Mouse (Mus musculus) intestine, embryonic 15.5 days (tissue): ENCODE measurements around the gene Slc25a44. TPM values are rescaled to one million over a fixed set of nuclear protein-coding genes. Genes with fewer than 3 reads are reported as not detected.

Experiments
- ATAC-seq: fragments of 200-750 bp; cut with Nextera tagmentation; 2 replicates; pipeline ENCODE4 v1.8.0; 2017; ENCODE audit warnings: moderate TSS enrichment, moderate library complexity
- H3K27ac ChIP-seq: fragments of 300-500 bp; sonication (generic); 2 replicates; pipeline ENCODE4 v1.5.1; 2015; ENCODE audit warnings: mild to moderate bottlenecking, inconsistent platforms
- H3K27me3 ChIP-seq: fragments of 300-500 bp; sonication (generic); replicated peaks from 2 replicates; pipeline ENCODE4 v1.6.1; 2015; ENCODE audit warnings: inconsistent platforms
- H3K36me3 ChIP-seq: fragments of 300-500 bp; sonication (generic); 2 replicates; pipeline ENCODE4 v1.6.1; 2015; ENCODE audit warnings: inconsistent platforms
- H3K4me1 ChIP-seq: fragments of 300-500 bp; sonication (generic); replicated peaks from 2 replicates; pipeline ENCODE4 v1.6.1; 2015; ENCODE audit warnings: inconsistent platforms
- H3K4me2 ChIP-seq: fragments of 300-500 bp; sonication (generic); replicated peaks from 2 replicates; pipeline ENCODE4 v1.6.1; 2015; ENCODE audit warnings: mild to moderate bottlenecking, inconsistent platforms
- H3K4me3 ChIP-seq: fragments of 300-500 bp; sonication (generic); replicated peaks from 2 replicates; pipeline ENCODE4 v1.5.1; 2015; ENCODE audit warnings: inconsistent platforms
- H3K9ac ChIP-seq: fragments of 300-500 bp; sonication (generic); 2 replicates; pipeline ENCODE4 v1.6.1; 2015; ENCODE audit warnings: inconsistent platforms
- H3K9me3 ChIP-seq: fragments of 300-500 bp; sonication (generic); 2 replicates; pipeline ENCODE4 v1.6.1; 2016; ENCODE audit warnings: inconsistent platforms
- WGBS: fragments of 180-500 bp; shearing (Covaris S2); methylation state at CpG from one replicate; pipeline ENCODE4 v1.1.7; 2015; 5-methylcytosine and 5-hydroxymethylcytosine counted together
- polyA plus RNA-seq: library from polyadenylated mRNA; unstranded; fragments of >200 nt; fragmentation: Nextera tagmentation; extraction: Ambion mirVana; gene quantifications from 2 replicates; pipeline ENCODE4 v1.2.1, GENCODE M21; 2015

Slc25a44 gene
- polyA plus RNA-seq, 1 experiment from 2014 or later: 17.3 TPM

DNA sequence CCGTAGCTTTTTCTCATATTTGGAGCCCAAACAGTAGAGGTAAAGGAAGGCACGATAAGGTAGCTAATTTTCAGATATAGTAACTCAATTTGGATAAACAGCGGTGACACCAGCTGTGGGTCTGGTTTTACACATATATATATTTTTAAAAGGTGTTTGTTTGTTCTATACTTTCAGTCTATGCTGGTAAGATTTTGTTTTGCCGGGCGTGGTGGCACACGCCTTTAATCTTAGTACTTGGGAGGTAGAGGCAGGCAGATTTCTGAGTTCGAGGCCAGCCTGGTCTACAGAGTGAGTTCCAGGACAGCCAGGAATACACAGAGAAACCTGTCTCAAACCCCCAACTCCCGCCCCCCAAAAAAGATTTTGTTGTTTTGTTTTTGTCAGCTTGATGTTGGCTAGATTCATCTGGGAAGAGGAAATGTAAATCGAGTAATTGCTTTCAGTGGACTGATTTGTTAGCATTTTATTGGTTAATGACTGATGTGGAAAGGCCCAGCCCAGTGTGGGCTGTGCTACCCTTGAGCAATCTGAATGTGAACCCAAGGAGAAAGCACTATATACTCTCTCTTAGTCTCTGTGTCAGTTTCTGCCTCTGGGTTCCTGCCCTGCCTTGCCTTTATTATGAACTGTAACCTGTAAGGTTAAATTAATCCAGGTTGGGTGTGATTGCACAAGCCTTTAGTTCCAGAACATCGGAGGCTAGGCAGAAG, 925 bp upstream of the Slc25a44 start:
- no peaks in the 10 kb centered on the region for H3K9me3 ChIP-seq
- no peak overlapping the region for H3K27ac ChIP-seq
- ATAC-seq: no peak
- no peak overlapping the region for H3K4me3 ChIP-seq
- 78% methylated on average over 10 of the region's 10 CpGs for WGBS
- no peak overlapping the region for H3K9ac ChIP-seq
- H3K4me1 ChIP-seq: peaks cover 27% of the 10 kb centered on the region
- no peak overlapping the region for H3K4me2 ChIP-seq
- H3K27me3 ChIP-seq: no peaks in the 10 kb centered on the region
- 0 out of 2 replicates have a peak, but pooled peaks cover 5% of the 10 kb centered on the region for H3K36me3 ChIP-seq

DNA sequence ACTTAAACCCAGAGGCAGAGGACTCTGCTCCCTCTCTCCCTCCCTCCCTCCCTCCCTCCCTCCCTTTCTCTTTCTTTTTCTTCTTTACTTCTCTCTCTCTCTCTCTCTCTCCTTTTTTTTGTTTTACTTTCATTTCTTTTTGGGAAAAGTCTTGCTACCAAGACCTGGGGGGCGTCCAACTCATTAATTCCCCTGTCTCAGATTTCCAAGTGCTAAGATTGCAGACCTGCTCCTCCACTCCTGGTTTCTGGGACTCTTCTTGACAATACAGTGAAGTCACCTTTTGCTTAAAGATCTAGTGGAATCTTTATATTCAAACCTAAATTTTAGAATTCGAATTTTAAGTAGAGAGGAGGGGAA, 371 bp upstream of the Slc25a44 start:
- H3K4me1 ChIP-seq: peaks cover 27% of the 10 kb centered on the region
- no peak overlapping the region for H3K27ac ChIP-seq
- ATAC-seq: peak; percentile 19; the same call in 1 of the 2 replicates
- peak overlapping the region; percentile 74 for H3K4me3 ChIP-seq
- no peaks in the 10 kb centered on the region for H3K27me3 ChIP-seq
- peaks cover 10% of the 10 kb centered on the region for H3K36me3 ChIP-seq
- H3K9me3 ChIP-seq: no peaks in the 10 kb centered on the region
- H3K9ac ChIP-seq: no peak overlapping the region
- peak overlapping the region; percentile 45 for H3K4me2 ChIP-seq
- 12% methylated on average over 2 of the region's 2 CpGs for WGBS

DNA sequence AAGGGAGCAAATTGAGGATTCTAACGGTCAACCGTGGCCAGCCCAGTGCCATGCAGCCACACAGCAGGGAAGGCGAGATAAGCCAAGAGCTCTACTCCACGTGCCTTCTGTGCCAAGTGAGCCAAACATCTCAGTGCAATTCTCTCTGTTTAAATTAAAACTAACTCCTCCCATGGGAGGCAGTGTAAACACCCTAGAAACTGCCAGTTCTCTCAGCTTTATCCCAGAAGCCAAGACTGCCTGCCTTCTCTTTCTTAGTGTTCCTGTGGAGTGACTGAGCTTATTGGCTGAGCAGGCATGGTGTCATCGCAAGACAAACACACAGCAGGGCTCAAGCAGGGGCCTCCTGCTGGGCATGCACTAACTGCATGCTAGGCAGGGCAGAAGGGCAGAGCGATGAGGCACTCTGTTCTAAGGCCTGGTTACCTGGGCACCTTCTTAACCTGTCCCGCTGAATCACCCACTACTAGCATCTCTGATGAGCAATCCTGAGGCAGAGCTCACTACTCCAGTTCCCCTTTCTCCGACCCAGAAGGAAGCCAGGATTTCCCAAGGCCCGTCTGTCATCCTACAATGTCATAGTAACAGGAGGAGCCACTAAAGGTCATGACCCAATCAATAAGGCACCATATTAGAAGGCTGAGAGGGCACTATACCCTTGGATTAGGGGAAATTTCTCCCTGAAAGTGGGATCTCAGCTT, 2.8 kb downstream of the Slc25a44 start:
- WGBS: 47% methylated on average over 9 of the region's 9 CpGs
- H3K4me1 ChIP-seq: peaks cover 27% of the 10 kb centered on the region
- H3K27ac ChIP-seq: 0 out of 2 replicates have a peak overlapping the region, but pooled peaks have one; percentile 22
- peak overlapping the region; percentile 22 for H3K4me2 ChIP-seq
- peaks cover 30% of the 10 kb centered on the region for H3K36me3 ChIP-seq
- H3K9me3 ChIP-seq: no peaks in the 10 kb centered on the region
- H3K9ac ChIP-seq: no peak overlapping the region; the same call in 1 of the 2 replicates
- peak; percentile 46 for ATAC-seq
- no peak overlapping the region for H3K4me3 ChIP-seq
- H3K27me3 ChIP-seq: no peaks in the 10 kb centered on the region

DNA sequence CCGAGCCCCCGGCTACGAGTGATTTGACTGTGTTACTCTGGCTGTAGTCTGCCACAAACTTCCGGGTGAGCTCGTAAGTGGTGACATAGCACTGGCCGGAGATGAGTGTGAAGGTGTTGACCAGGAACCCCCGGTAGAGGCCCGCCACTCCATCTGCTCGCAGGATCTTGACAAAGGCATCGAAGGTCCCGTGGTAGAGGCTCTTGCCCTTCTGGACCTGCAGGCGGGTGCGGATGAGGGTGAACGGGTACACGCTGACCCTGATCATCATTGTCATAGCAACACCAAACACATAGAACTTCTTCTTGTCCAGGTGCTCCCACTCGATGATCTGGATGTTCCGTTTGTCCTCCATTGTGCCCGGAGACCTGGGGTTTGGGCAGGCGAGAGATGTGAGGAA, 4.2 kb downstream of the Slc25a44 start:
- ATAC-seq: no peak
- no peak overlapping the region for H3K9ac ChIP-seq
- no peaks in the 10 kb centered on the region for H3K9me3 ChIP-seq
- H3K36me3 ChIP-seq: peaks cover 31% of the 10 kb centered on the region
- H3K27ac ChIP-seq: no peak overlapping the region
- H3K4me1 ChIP-seq: peaks cover 30% of the 10 kb centered on the region
- H3K4me2 ChIP-seq: no peak overlapping the region
- no peaks in the 10 kb centered on the region for H3K27me3 ChIP-seq
- 94% methylated on average over 19 of the region's 19 CpGs for WGBS
- H3K4me3 ChIP-seq: no peak overlapping the region

DNA sequence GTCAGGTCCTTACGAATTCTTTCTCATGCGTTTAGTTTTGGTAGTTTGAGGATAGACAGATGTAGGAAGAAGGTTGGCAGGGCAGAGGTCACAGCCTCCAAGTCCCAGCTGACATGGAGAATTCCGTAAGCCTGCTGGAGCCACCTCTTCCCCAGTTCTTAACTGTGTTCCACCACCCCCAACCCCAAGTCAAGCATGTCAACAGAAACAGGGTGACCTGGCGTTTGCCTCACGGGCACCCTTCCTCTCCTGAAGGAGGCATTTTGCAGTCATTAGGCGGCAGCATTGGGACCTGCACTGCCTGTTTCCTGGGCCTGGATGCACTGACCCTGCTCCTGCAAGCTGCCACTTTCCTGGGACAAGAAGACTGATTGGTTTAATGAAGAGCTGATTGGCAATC, 6.9 kb downstream of the Slc25a44 start:
- no peak overlapping the region for H3K4me3 ChIP-seq
- H3K9ac ChIP-seq: no peak overlapping the region
- no peaks in the 10 kb centered on the region for H3K9me3 ChIP-seq
- H3K36me3 ChIP-seq: peaks cover 36% of the 10 kb centered on the region
- H3K27me3 ChIP-seq: no peaks in the 10 kb centered on the region
- H3K4me1 ChIP-seq: peaks cover 21% of the 10 kb centered on the region
- no peak overlapping the region for H3K4me2 ChIP-seq
- 70% methylated on average over 6 of the region's 6 CpGs for WGBS
- no peak overlapping the region for H3K27ac ChIP-seq
- no peak for ATAC-seq

DNA sequence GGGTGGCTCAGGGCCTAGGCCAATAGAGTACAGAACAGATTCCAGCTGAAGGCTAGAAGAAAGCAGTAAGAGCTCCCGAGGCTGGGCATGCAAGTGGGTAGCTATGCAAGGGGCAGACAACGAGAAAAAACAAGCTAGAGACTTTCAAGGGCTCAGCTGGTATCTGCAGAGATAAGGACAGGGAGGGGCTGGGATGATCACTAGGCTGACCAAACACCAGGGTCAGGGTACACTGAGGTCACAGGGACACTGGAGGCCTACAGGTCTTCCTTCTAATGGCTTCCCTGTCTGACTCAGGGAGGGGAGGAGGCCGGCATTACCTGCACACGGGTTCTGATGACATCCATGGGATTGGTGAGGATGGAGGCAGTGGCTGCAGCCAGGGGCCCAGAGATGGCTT, 9.3 kb downstream of the Slc25a44 start:
- Histone ChIP-seq H3K9me3 (no peaks in the 10 kb centered on the region), H3K4me2 (0 out of 2 replicates have a peak overlapping the region, but pooled peaks have one; percentile 22), H3K36me3 (peaks cover 32% of the 10 kb centered on the region), H3K27me3 (no peaks in the 10 kb centered on the region), H3K27ac (no peak overlapping the region), H3K4me1 (peaks cover 12% of the 10 kb centered on the region), H3K9ac (no peak overlapping the region), H3K4me3 (no peak overlapping the region)
- WGBS: 59% methylated on average over 4 of the region's 4 CpGs
- ATAC-seq: peak; percentile 64; the same call in 1 of the 2 replicates

DNA sequence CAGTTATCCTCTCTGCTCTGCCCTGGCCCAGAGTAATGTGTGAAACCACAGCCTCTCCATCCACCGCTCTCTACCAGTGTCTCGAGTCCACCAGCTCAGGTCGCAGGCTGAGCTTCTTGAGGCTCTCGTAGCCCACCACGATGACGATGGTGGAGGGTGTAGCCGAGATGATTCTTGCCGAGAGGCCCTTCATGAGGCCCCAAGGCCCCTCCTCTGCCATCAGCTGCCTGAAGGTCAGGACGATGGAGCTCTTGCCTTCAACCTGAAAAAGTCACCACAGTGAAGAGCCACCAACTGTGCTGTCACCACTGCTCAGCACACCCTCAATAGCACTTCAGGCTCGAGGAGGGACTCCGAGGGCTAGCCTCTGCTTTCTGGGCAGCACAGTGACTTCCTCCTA, 12.3 kb downstream of the Slc25a44 start:
- H3K4me2 ChIP-seq: no peak overlapping the region
- no peak overlapping the region for H3K4me3 ChIP-seq
- H3K27me3 ChIP-seq: no peaks in the 10 kb centered on the region
- no peak overlapping the region for H3K9ac ChIP-seq
- no peak overlapping the region for H3K27ac ChIP-seq
- 86% methylated on average over 11 of the region's 11 CpGs for WGBS
- no peak for ATAC-seq
- peaks cover 12% of the 10 kb centered on the region; the same call in 1 of the 2 replicates for H3K36me3 ChIP-seq
- peaks cover 28% of the 10 kb centered on the region for H3K4me1 ChIP-seq
- H3K9me3 ChIP-seq: no peaks in the 10 kb centered on the region

DNA sequence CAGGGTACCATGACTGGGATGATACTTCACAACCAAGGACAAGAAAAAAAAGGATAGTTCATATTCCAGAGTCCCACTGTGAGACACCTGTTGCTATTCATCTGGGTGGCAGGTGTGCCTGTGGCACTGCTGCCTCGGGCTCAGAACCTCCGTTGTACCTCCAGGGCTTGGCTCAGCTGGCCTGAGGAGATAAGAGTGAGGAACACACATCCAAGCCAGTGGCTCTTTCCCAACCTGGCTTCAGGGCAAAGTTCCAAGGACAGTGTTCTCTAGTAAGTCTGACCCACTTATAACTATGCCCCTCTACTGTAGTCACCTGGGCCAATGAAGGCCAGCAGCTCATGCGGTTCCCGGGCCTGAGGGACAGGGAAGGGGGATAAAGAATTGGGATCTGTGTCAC, 13.3 kb downstream of the Slc25a44 start:
- Histone ChIP-seq H3K9me3 (no peaks in the 10 kb centered on the region), H3K27ac (no peak overlapping the region), H3K4me1 (peaks cover 28% of the 10 kb centered on the region), H3K4me3 (no peak overlapping the region), H3K4me2 (no peak overlapping the region), H3K27me3 (no peaks in the 10 kb centered on the region), H3K9ac (no peak overlapping the region), H3K36me3 (peaks cover 8% of the 10 kb centered on the region; the same call in 1 of the 2 replicates)
- ATAC-seq: no peak
- WGBS: 81% methylated on average over 4 of the region's 4 CpGs

DNA sequence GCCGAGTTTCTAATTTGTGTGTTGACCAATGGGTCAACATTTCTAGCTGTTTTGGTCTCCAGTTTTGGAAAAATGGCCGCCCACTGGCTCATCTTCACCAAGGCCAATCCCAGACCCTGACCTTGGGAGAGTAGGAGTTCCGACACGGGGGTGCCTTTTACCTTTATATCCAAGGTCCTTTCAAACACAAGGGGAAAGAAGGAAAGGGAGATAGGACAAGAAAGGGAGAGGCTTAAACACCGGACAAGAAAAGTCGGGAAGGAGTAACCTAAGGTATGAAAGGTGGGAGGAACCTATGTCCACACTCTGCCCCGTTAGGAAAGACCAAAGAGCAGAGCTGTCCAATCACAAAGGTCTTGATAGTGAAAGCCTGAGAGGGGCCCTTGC, 14.3 kb downstream of the Slc25a44 start:
- H3K9me3 ChIP-seq: no peaks in the 10 kb centered on the region
- no peaks in the 10 kb centered on the region for H3K27me3 ChIP-seq
- peak overlapping the region; percentile 97 for H3K27ac ChIP-seq
- H3K4me3 ChIP-seq: peak overlapping the region; percentile 68
- peaks cover 23% of the 10 kb centered on the region for H3K4me1 ChIP-seq
- peak overlapping the region; percentile 83 for H3K4me2 ChIP-seq
- H3K9ac ChIP-seq: peak overlapping the region; percentile 24; the same call in 1 of the 2 replicates
- ATAC-seq: peak; percentile 11; the same call in 1 of the 2 replicates
- H3K36me3 ChIP-seq: 0 out of 2 replicates have a peak, but pooled peaks cover 8% of the 10 kb centered on the region
- 15% methylated on average over 7 of the region's 7 CpGs for WGBS

DNA sequence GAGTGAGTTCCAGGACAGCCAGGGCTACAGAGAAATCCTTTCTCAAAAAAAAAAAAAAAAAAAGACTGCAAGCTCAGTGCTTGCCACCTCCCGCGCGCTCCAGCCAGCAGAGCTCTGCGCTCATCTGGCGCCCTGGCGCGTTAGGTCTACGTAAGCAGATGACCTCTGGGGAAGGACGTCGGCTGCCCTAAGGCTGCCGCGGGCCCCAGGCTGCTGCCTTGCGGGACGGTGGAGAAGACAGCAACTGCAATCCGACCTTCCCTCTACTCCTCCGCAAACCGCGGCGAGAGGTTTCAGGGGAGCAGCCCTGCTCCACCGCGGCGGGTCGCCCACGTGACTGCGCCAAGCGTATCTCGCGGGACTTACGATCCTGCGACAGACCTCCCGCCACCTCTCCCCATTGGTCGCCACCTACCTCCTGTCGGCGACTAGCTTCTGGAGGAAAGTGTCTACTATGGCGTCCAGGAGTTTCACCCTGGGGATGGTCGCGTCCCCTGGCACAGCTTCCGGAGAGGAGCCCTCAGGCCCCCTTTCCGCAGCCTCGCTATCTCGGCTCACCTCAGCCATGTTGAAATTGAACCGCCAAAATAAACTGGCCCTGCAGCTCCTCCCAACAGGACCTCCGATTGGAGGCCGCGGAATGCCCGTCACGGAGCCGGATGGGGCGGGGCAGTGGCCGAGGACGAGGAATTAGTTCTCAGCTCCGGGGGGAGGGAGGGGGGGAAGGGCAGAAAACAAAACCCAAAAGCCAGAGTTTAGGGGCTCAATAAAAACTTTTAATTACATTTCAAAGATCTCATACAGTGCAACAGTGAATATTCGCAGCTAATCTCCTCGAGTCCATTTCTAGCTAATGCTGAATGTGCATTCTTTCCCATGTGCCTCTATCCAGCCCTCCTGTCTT, 14.9 kb downstream of the Slc25a44 start, which contains the start of gene Pmf1:
TSS of gene Pmf1 (minus strand) at position 591 of the 904 bp plus-strand sequence.
- peak within 1 kb of the TSS; percentile 83 for H3K4me2 ChIP-seq
- 0 out of 2 replicates have a peak, but pooled peaks cover 8% of the 10 kb centered on the region for H3K36me3 ChIP-seq
- no peaks in the 10 kb centered on the region for H3K27me3 ChIP-seq
- peak within 1 kb of the TSS; percentile 97 for H3K27ac ChIP-seq
- peak; percentile 95 for ATAC-seq
- peak within 1 kb of the TSS; percentile 68 for H3K4me3 ChIP-seq
- no peaks in the 10 kb centered on the region for H3K9me3 ChIP-seq
- H3K9ac ChIP-seq: peak within 1 kb of the TSS; percentile 93
- WGBS: under 1% methylated on average over 54 of the region's 54 CpGs
- peaks cover 23% of the 10 kb centered on the region for H3K4me1 ChIP-seq

DNA sequence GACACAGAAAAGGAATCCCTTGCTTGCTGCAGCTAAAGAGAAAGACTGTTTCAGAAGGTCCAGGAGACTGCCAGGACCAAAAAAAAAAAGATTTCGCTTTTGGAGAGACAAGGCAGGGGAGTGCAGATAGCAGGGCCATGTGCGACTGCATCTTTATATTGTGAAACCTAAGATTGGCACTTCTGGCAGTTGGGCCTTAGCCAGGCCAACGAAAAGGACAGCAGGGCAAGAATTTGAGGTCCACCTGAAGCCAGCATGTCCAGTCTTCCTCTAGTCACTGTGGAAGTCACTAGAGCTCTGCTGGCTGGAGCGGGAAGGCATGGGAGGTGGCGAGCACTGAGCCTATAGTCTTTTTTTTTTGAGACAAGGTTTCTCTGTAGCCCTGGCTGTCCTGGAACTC, 16.0 kb downstream of the Slc25a44 start:
- 63% methylated on average over 5 of the region's 5 CpGs for WGBS

More for the DNA sequence above, 16.0 kb downstream of the Slc25a44 start:
- no peak for ATAC-seq
- peak overlapping the region; percentile 93 for H3K9ac ChIP-seq
- H3K4me2 ChIP-seq: peak overlapping the region; percentile 83
- H3K36me3 ChIP-seq: 0 out of 2 replicates have a peak, but pooled peaks cover 8% of the 10 kb centered on the region
- peak overlapping the region; percentile 97; the same call in 1 of the 2 replicates for H3K27ac ChIP-seq
- H3K9me3 ChIP-seq: no peaks in the 10 kb centered on the region
- H3K4me1 ChIP-seq: peaks cover 23% of the 10 kb centered on the region
- no peaks in the 10 kb centered on the region for H3K27me3 ChIP-seq
- H3K4me3 ChIP-seq: peak overlapping the region; percentile 68
